Mouse (Mus musculus) stomach, embryonic 15.5 days (tissue): ENCODE data around the gene Mars. TPM values are rescaled to one million over a fixed set of nuclear protein-coding genes. Genes with fewer than 3 reads are reported as not detected.

Experiments
- ATAC-seq: fragments of 200-750 bp; cut with Nextera tagmentation; 2 replicates; pipeline ENCODE4 v1.8.0; 2017; ENCODE audit warnings: low read depth, moderate number of reproducible peaks, moderate TSS enrichment; ENCODE audit not compliant: insufficient read depth, low FRiP score
- H3K27ac ChIP-seq: fragments of 300-500 bp; sonication (generic); 2 replicates; pipeline ENCODE4 v1.5.1; 2015; ENCODE audit warnings: mild to moderate bottlenecking, inconsistent platforms
- H3K27me3 ChIP-seq: fragments of 300-500 bp; sonication (generic); replicated peaks from 2 replicates; pipeline ENCODE4 v1.6.1; 2015; ENCODE audit warnings: inconsistent platforms
- H3K36me3 ChIP-seq: fragments of 300-500 bp; sonication (generic); 2 replicates; pipeline ENCODE4 v1.6.1; 2015; ENCODE audit warnings: inconsistent platforms
- H3K4me1 ChIP-seq: fragments of 300-500 bp; sonication (generic); 2 replicates; pipeline ENCODE4 v1.6.1; 2015; ENCODE audit warnings: inconsistent platforms
- H3K4me2 ChIP-seq: fragments of 300-500 bp; sonication (generic); 2 replicates; pipeline ENCODE4 v1.6.1; 2015; ENCODE audit warnings: mild to moderate bottlenecking, inconsistent platforms
- H3K4me3 ChIP-seq: fragments of 300-500 bp; sonication (generic); replicated peaks from 2 replicates; pipeline ENCODE4 v1.5.1; 2015; ENCODE audit warnings: inconsistent platforms
- H3K9ac ChIP-seq: fragments of 300-500 bp; sonication (generic); 2 replicates; pipeline ENCODE4 v1.6.1; 2015; ENCODE audit warnings: inconsistent platforms
- H3K9me3 ChIP-seq: fragments of 300-500 bp; sonication (generic); 2 replicates; pipeline ENCODE4 v1.6.1; 2016; ENCODE audit warnings: inconsistent platforms
- WGBS: fragments of 180-500 bp; shearing (Covaris S2); methylation state at CpG from one replicate; pipeline ENCODE4 v1.1.7; 2015; 5-methylcytosine and 5-hydroxymethylcytosine counted together
- polyA plus RNA-seq: library from polyadenylated mRNA; unstranded; fragments of >200 nt; fragmentation: Nextera tagmentation; extraction: Ambion mirVana; gene quantifications from 2 replicates; pipeline ENCODE4 v1.2.1, GENCODE M21; 2015

Mars gene
- polyA plus RNA-seq, 1 experiment from 2014 or later = 110 TPM

GRCm38 (mm10) chr10:127281316-127281715 is 30.3 kb downstream of the Mars start:
- Histone ChIP-seq H3K36me3 (peaks cover 79% of the 10 kb centered on the region), H3K27ac (no peak overlapping the region), H3K4me1 (peaks cover 19% of the 10 kb centered on the region), H3K9ac (no peak overlapping the region), H3K4me2 (no peak overlapping the region), H3K9me3 (no peaks in the 10 kb centered on the region), H3K27me3 (no peaks in the 10 kb centered on the region), H3K4me3 (no peak overlapping the region)
- no peak for ATAC-seq
- 87% methylated on average over 8 of the region's 8 CpGs for WGBS

- H3K4me2 ChIP-seq = no peak overlapping the region
- H3K4me1 ChIP-seq = peaks cover 4% of the 10 kb centered on the region; the same call in 1 of the 2 replicates
- no peak overlapping the region for H3K4me3 ChIP-seq
- ATAC-seq = no peak
- peaks cover 81% of the 10 kb centered on the region for H3K36me3 ChIP-seq
- H3K9ac ChIP-seq = no peak overlapping the region
- H3K27me3 ChIP-seq = no peaks in the 10 kb centered on the region
- H3K27ac ChIP-seq = no peak overlapping the region
- H3K9me3 ChIP-seq = no peaks in the 10 kb centered on the region
- 95% methylated on average over 2 of the region's 2 CpGs for WGBS
Observed at GRCm38 (mm10) chr10:127279730-127280129, 31.9 kb downstream of the Mars start.

- H3K27me3 ChIP-seq = no peaks in the 10 kb centered on the region
- WGBS = 59% methylated on average over 11 of the region's 11 CpGs
- H3K36me3 ChIP-seq = peaks cover 56% of the 10 kb centered on the region
- H3K4me1 ChIP-seq = peaks cover 4% of the 10 kb centered on the region
- no peak overlapping the region for H3K4me3 ChIP-seq
- no peak overlapping the region for H3K27ac ChIP-seq
- no peak overlapping the region for H3K4me2 ChIP-seq
- no peak overlapping the region for H3K9ac ChIP-seq
- H3K9me3 ChIP-seq = no peaks in the 10 kb centered on the region
- peak; percentile 84 for ATAC-seq
Observed at GRCm38 (mm10) chr10:127274261-127275022, 37.1 kb downstream of the Mars start.

- no peaks in the 10 kb centered on the region for H3K27me3 ChIP-seq
- H3K4me1 ChIP-seq = peaks cover 9% of the 10 kb centered on the region
- no peak for ATAC-seq
- H3K9ac ChIP-seq = no peak overlapping the region
- H3K4me3 ChIP-seq = no peak overlapping the region
- 87% methylated on average over 5 of the region's 5 CpGs for WGBS
- no peaks in the 10 kb centered on the region for H3K9me3 ChIP-seq
- H3K4me2 ChIP-seq = no peak overlapping the region
- no peak overlapping the region for H3K27ac ChIP-seq
- H3K36me3 ChIP-seq = peaks cover 50% of the 10 kb centered on the region
Observed at GRCm38 (mm10) chr10:127272371-127272770, 39.2 kb downstream of the Mars start.

GRCm38 (mm10) chr10:127269884-127270283 is 41.7 kb downstream of the Mars start:
- H3K36me3 ChIP-seq = peaks cover 27% of the 10 kb centered on the region; the same call in 1 of the 2 replicates

GRCm38 (mm10) chr10:127269036-127269435 is 42.5 kb downstream of the Mars start:
- ATAC-seq = no peak
- Histone ChIP-seq H3K9ac (no peak overlapping the region), H3K9me3 (no peaks in the 10 kb centered on the region), H3K27ac (no peak overlapping the region), H3K36me3 (peaks cover 20% of the 10 kb centered on the region; the same call in 1 of the 2 replicates), H3K27me3 (0 out of 2 replicates have a peak, but pooled peaks cover 6% of the 10 kb centered on the region), H3K4me3 (no peak overlapping the region), H3K4me2 (no peak overlapping the region), H3K4me1 (peaks cover 14% of the 10 kb centered on the region)
- 83% methylated on average over 12 of the region's 12 CpGs for WGBS

More at GRCm38 (mm10) chr10:127269884-127270283, 41.7 kb downstream of the Mars start:
- no peak overlapping the region for H3K4me3 ChIP-seq
- no peak overlapping the region for H3K9ac ChIP-seq
- no peak overlapping the region for H3K27ac ChIP-seq
- ATAC-seq = no peak
- peaks cover 15% of the 10 kb centered on the region for H3K4me1 ChIP-seq
- H3K4me2 ChIP-seq = no peak overlapping the region
- H3K27me3 ChIP-seq = no peaks in the 10 kb centered on the region
- 81% methylated on average over 4 of the region's 4 CpGs for WGBS
- H3K9me3 ChIP-seq = no peaks in the 10 kb centered on the region

GRCm38 (mm10) chr10:127268401-127268800 is 43.2 kb downstream of the Mars start:
- H3K9ac ChIP-seq = no peak overlapping the region
- 0 out of 2 replicates have a peak, but pooled peaks cover 9% of the 10 kb centered on the region for H3K27me3 ChIP-seq
- H3K27ac ChIP-seq = no peak overlapping the region
- H3K4me3 ChIP-seq = no peak overlapping the region
- no peak for ATAC-seq
- no peaks in the 10 kb centered on the region for H3K9me3 ChIP-seq
- WGBS = 75% methylated on average over 5 of the region's 5 CpGs
- H3K4me2 ChIP-seq = no peak overlapping the region
- peaks cover 11% of the 10 kb centered on the region for H3K4me1 ChIP-seq
- peaks cover 20% of the 10 kb centered on the region; the same call in 1 of the 2 replicates for H3K36me3 ChIP-seq

- ATAC-seq = no peak
- Histone ChIP-seq H3K4me2 (peak overlapping the region; percentile 88), H3K9me3 (no peaks in the 10 kb centered on the region), H3K27ac (no peak overlapping the region), H3K9ac (peak overlapping the region; percentile 100), H3K4me3 (peak overlapping the region; percentile 100), H3K27me3 (peaks cover 12% of the 10 kb centered on the region), H3K36me3 (peaks cover 16% of the 10 kb centered on the region; the same call in 1 of the 2 replicates), H3K4me1 (peaks cover 16% of the 10 kb centered on the region)
- 67% methylated on average over 5 of the region's 5 CpGs for WGBS
Observed at GRCm38 (mm10) chr10:127267318-127267717, 44.3 kb downstream of the Mars start.

GRCm38 (mm10) chr10:127266112-127267091 is 45.2 kb downstream of the Mars start, which contains the start of gene Dctn2:
TSS of gene Dctn2 (plus strand) at chr10:127266368.
- H3K4me1 ChIP-seq = peaks cover 16% of the 10 kb centered on the region
- H3K9ac ChIP-seq = peak within 1 kb of the TSS; percentile 100
- H3K36me3 ChIP-seq = 0 out of 2 replicates have a peak, but pooled peaks cover 10% of the 10 kb centered on the region
- WGBS = under 1% methylated on average over 67 of the region's 70 CpGs
- peaks cover 19% of the 10 kb centered on the region for H3K27me3 ChIP-seq
- peak within 1 kb of the TSS; percentile 88 for H3K4me2 ChIP-seq
- ATAC-seq = peak; percentile 99
- H3K4me3 ChIP-seq = peak within 1 kb of the TSS; percentile 100
- no peaks in the 10 kb centered on the region for H3K9me3 ChIP-seq
- peak within 1 kb of the TSS; percentile 90 for H3K27ac ChIP-seq

GRCm38 (mm10) chr10:127265727-127266111 is 45.9 kb downstream of the Mars start:
- Histone ChIP-seq H3K27ac (no peak overlapping the region), H3K4me2 (peak overlapping the region; percentile 41), H3K9ac (no peak overlapping the region), H3K4me1 (peaks cover 16% of the 10 kb centered on the region), H3K36me3 (0 out of 2 replicates have a peak, but pooled peaks cover 10% of the 10 kb centered on the region), H3K9me3 (no peaks in the 10 kb centered on the region), H3K27me3 (peaks cover 19% of the 10 kb centered on the region), H3K4me3 (peak overlapping the region; percentile 100)
- 22% methylated on average over 4 of the region's 4 CpGs for WGBS
- no peak for ATAC-seq

GRCm38 (mm10) chr10:127264971-127265370 is 46.6 kb downstream of the Mars start:
- Histone ChIP-seq H3K27ac (no peak overlapping the region), H3K27me3 (peaks cover 19% of the 10 kb centered on the region), H3K4me2 (no peak overlapping the region), H3K36me3 (0 out of 2 replicates have a peak, but pooled peaks cover 10% of the 10 kb centered on the region), H3K4me1 (peaks cover 16% of the 10 kb centered on the region), H3K4me3 (no peak overlapping the region), H3K9ac (no peak overlapping the region), H3K9me3 (no peaks in the 10 kb centered on the region)
- ATAC-seq = no peak
- 62% methylated on average over 4 of the region's 4 CpGs for WGBS
